In the genomic region with DNA sequence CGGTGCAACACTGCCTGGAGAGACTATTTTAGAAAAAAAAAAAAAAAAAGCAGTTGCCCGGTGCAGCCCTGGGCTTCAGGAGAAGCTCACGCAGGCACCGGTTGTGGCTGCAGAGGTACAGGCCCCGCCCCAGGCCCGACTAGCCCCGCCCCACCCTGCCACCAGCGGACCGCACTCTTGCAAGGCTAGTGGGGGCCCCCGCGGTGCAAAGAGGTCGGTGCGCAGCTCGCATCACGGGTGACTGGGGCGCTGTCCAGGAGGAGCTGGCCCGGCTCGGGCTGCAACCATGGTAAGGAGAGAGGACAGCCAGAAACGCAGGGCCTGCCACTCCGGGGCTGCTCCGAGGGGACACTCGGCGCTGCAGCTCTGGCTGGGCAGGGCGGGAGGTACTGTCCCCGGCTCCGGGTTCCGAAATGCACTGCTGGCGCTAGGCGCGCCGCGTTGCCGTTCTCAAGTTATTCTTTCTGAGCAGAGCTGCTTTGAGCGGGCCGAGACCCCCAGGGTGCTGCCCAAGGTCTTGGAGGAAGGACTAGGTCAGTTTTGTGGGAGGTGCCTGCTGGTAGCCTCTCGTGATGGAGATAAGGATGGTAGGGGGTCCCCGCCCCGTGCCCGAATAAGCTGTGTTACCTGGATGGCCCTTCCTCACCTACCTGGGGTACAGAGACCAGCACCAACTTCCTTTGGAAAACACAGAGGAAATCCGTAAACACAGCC, we compare ENCODE assay signal across 8 mouse cellular contexts. TPM values are rescaled to one million over a fixed set of nuclear protein-coding genes. Genes with fewer than 3 reads are reported as not detected.
DNase-seq lines count a peak whose midpoint lies in the region; ATAC-seq and TF ChIP-seq lines count a peak whose summit lies in the region.

No protein-coding gene starts in this region.

- intact Hi-C loops in left cerebral cortex, adult 2 months (cut with DNase I) = no loop called here

- H3K36me3 ChIP-seq in hindbrain, embryonic 13.5 days = no peaks in the 10 kb centered on the region

- peak; percentile 78 for ATAC-seq in hindbrain, embryonic 13.5 days (ENCODE audit: low FRiP score)

- WGBS in hindbrain, embryonic 13.5 days = under 1% methylated on average over 39 of the region's 40 CpGs

- H3K4me1 ChIP-seq in hindbrain, embryonic 13.5 days (replicated peaks) = peaks cover 25% of the 10 kb centered on the region

- H3K4me3 ChIP-seq in hindbrain, embryonic 13.5 days = peak overlapping the region; percentile 63
- H3K4me3 ChIP-seq in left cerebral cortex, adult 2 months = peak overlapping the region; percentile 82

- peak overlapping the region; percentile 86 for H3K4me2 ChIP-seq in hindbrain, embryonic 13.5 days

- peak; percentile 66 for DNase-seq in ZHBTc4 (ENCODE audit: low read depth, low spot score)
- DNase-seq in cerebellum, postnatal 36 days = peak; percentile 82 to 91
- peak; percentile 47 for DNase-seq in gastrocnemius, adult 18-20 months (ENCODE audit: low spot score)
- peak; percentile 60 to 74 for DNase-seq in left cerebral cortex, adult 2 months (ENCODE audit: extremely low spot score in 1 of 2, low spot score in 2 of 2)
- DNase-seq in lung, postnatal 4 days = peak; percentile 78 to 85
- peak; percentile 79 for DNase-seq in right cerebral cortex, adult 18-20 months
- DNase-seq in urinary bladder, postnatal 14 days (ENCODE audit: low spot score) = peak; percentile 57

- H3K27ac ChIP-seq in hindbrain, embryonic 13.5 days = peak overlapping the region; percentile 25
- H3K27ac ChIP-seq in left cerebral cortex, adult 2 months = peak overlapping the region; percentile 97

- H3K9me3 ChIP-seq in hindbrain, embryonic 13.5 days = no peaks in the 10 kb centered on the region

- peaks cover 12% of the 10 kb centered on the region; the same call in 1 of the 2 replicates for H3K27me3 ChIP-seq in hindbrain, embryonic 13.5 days

- H3K9ac ChIP-seq in hindbrain, embryonic 13.5 days = peak overlapping the region; percentile 76

- TF ChIP-seq CTCF in left cerebral cortex, adult 2 months (IDR thresholded peaks at IDR 0.05) = no peak

RNA-seq across cellular contexts. Expression of gene Sept4, which starts 9.7 kb away (rescaled TPM):
- total RNA-seq in gastrocnemius, adult 18-20 months (2021) = 10 to 100 TPM in 1 of 2 experiments, 1 to 10 TPM in 1; 9.8 to 12.1 TPM
- polyA plus RNA-seq in hindbrain, embryonic 13.5 days (2015; fragmentation: Nextera tagmentation; extraction: Ambion mirVana) = 20.2 and 22.4 TPM in 2 replicates
- total RNA-seq in left cerebral cortex, adult 2 months (2021) = 100 to 1,000 TPM; 156 to 175 TPM

RNA-seq across cellular contexts. Expression of gene Gm11492, which starts 12.0 kb away (rescaled TPM):
- total RNA-seq in gastrocnemius, adult 18-20 months (2021) = not detected
- polyA plus RNA-seq in hindbrain, embryonic 13.5 days (2015; fragmentation: Nextera tagmentation; extraction: Ambion mirVana) = not detected in 2 replicates
- not detected for total RNA-seq in left cerebral cortex, adult 2 months (2021)

RNA-seq across cellular contexts. Expression of gene Mtmr4, which starts 13.6 kb away (rescaled TPM):
- total RNA-seq in gastrocnemius, adult 18-20 months (2021) = 10 to 100 TPM in 1 of 2 experiments, 1 to 10 TPM in 1; 9.8 to 10.8 TPM
- 60.4 and 60.7 TPM in 2 replicates for polyA plus RNA-seq in hindbrain, embryonic 13.5 days (2015; fragmentation: Nextera tagmentation; extraction: Ambion mirVana)
- 10 to 100 TPM; 80.4 to 99.0 TPM for total RNA-seq in left cerebral cortex, adult 2 months (2021)

RNA-seq across cellular contexts. Expression of gene Hsf5, which starts 38.6 kb away (rescaled TPM):
- total RNA-seq in gastrocnemius, adult 18-20 months (2021) = not detected
- 0.51 and 0.63 TPM in 2 replicates for polyA plus RNA-seq in hindbrain, embryonic 13.5 days (2015; fragmentation: Nextera tagmentation; extraction: Ambion mirVana)
- under 1 TPM; 0.54 to 0.77 TPM for total RNA-seq in left cerebral cortex, adult 2 months (2021)

Comparison
In these comparisons a context has a peak if more than half of its experiments do, and no peak if none do; other contexts are left out.
1. Peak in every context shown above with its lines: DNase-seq, ATAC-seq, H3K4me3 ChIP-seq and H3K27ac ChIP-seq.
2. RNA of gene Sept4, which starts 9.7 kb away (total RNA-seq): 156 to 175 TPM in left cerebral cortex, adult 2 months; 9.8 to 12.1 TPM in gastrocnemius, adult 18-20 months; every median in the first group is over 10 times any median in the second.
3. RNA of gene Mtmr4, which starts 13.6 kb away (total RNA-seq): 80.4 to 99.0 TPM in left cerebral cortex, adult 2 months; 9.8 to 10.8 TPM in gastrocnemius, adult 18-20 months; every median in the first group is over 4 times any median in the second.